Comparison of ENCODE assay signal across 7 mouse cellular contexts in genomic region chr19:48206861-48207730, GRCm38 (mm10). TPM values are rescaled to one million over a fixed set of nuclear protein-coding genes. Genes with fewer than 3 reads are reported as not detected.
DNase-seq lines count a peak whose midpoint lies in the region; ATAC-seq lines count a peak whose summit lies in the region.

No protein-coding gene starts in this region.

- no peak overlapping the region for H3K9ac ChIP-seq in liver, embryonic 12.5 days
- H3K9ac ChIP-seq in forebrain, embryonic 13.5 days: peak overlapping the region; percentile 74
- no peak overlapping the region for H3K9ac ChIP-seq in limb, embryonic 11.5 days (ENCODE audit: low read length)

- DNase-seq in liver: no peak
- peak; percentile 38 for DNase-seq in limb, embryonic 11.5 days (ENCODE audit: low spot score)
- DNase-seq in right cerebral cortex, postnatal 25 days: peak; percentile 42
- DNase-seq in urinary bladder, postnatal 4 days (ENCODE audit: low spot score in 2 of 2): no peak

- H3K4me2 ChIP-seq in liver, embryonic 12.5 days: peak overlapping the region; percentile 62
- H3K4me2 ChIP-seq in forebrain, embryonic 13.5 days: peak overlapping the region; percentile 99
- H3K4me2 ChIP-seq in limb, embryonic 11.5 days (ENCODE audit: low read depth, severe bottlenecking): peak overlapping the region; percentile 98

- H3K4me1 ChIP-seq in liver, embryonic 12.5 days: no peaks in the 10 kb centered on the region
- peaks cover 48% of the 10 kb centered on the region for H3K4me1 ChIP-seq in forebrain, embryonic 13.5 days
- H3K4me1 ChIP-seq in limb, embryonic 11.5 days (ENCODE audit: control insufficient read depth, insufficient read depth, low read length): peaks cover 17% of the 10 kb centered on the region

- WGBS in liver, embryonic 12.5 days (ENCODE audit: insufficient replicate concordance): 5% methylated on average over 21 of the region's 21 CpGs
- 2% methylated on average over 20 of the region's 21 CpGs for WGBS in forebrain, embryonic 13.5 days
- WGBS in limb, embryonic 11.5 days: 2% methylated on average over 20 of the region's 21 CpGs

- peaks cover 55% of the 10 kb centered on the region for H3K27me3 ChIP-seq in liver, embryonic 12.5 days (replicated peaks)
- H3K27me3 ChIP-seq in forebrain, embryonic 13.5 days: peaks cover 39% of the 10 kb centered on the region
- peaks cover 40% of the 10 kb centered on the region for H3K27me3 ChIP-seq in limb, embryonic 11.5 days (ENCODE audit: control insufficient read depth, insufficient read depth, low read length)

- ATAC-seq in liver, embryonic 12.5 days: no peak
- no peak for ATAC-seq in forebrain, embryonic 13.5 days
- no peak for ATAC-seq in limb, embryonic 11.5 days (ENCODE audit: insufficient number of reproducible peaks, low FRiP score, low TSS enrichment, low read depth)
- ATAC-seq in CD4-positive, CD25-positive, alpha-beta regulatory T cell, adult 4 months: no peak

- H3K9me3 ChIP-seq in liver, embryonic 12.5 days (replicated peaks): 0 out of 2 replicates have a peak, but pooled peaks cover under 1% of the 10 kb centered on the region
- H3K9me3 ChIP-seq in forebrain, embryonic 13.5 days (replicated peaks): 0 out of 2 replicates have a peak, but pooled peaks cover under 1% of the 10 kb centered on the region
- no peaks in the 10 kb centered on the region for H3K9me3 ChIP-seq in limb, embryonic 11.5 days (ENCODE audit: control insufficient read depth, low read length)

- H3K27ac ChIP-seq in liver, embryonic 12.5 days: no peak overlapping the region
- no peak overlapping the region; the same call in 1 of the 2 replicates for H3K27ac ChIP-seq in forebrain, embryonic 13.5 days
- no peak overlapping the region for H3K27ac ChIP-seq in limb, embryonic 11.5 days (replicated peaks; ENCODE audit: low read depth, low read length)

- H3K4me3 ChIP-seq in liver, embryonic 12.5 days: peak overlapping the region; percentile 38; the same call in 1 of the 2 replicates
- H3K4me3 ChIP-seq in forebrain, embryonic 13.5 days: peak overlapping the region; percentile 63
- peak overlapping the region; percentile 53 for H3K4me3 ChIP-seq in limb, embryonic 11.5 days (ENCODE audit: low read depth, low read length)

- H3K36me3 ChIP-seq in liver, embryonic 12.5 days: no peaks in the 10 kb centered on the region
- H3K36me3 ChIP-seq in forebrain, embryonic 13.5 days (ENCODE audit: poor library complexity, severe bottlenecking): no peaks in the 10 kb centered on the region
- no peaks in the 10 kb centered on the region for H3K36me3 ChIP-seq in limb, embryonic 11.5 days (ENCODE audit: control insufficient read depth, insufficient read depth, low read length)

RNA-seq across cellular contexts. Expression of gene Sorcs3, which starts 1.3 kb away (rescaled TPM):
- 0.14 and 0.18 TPM in 2 replicates for polyA plus RNA-seq in liver, embryonic 12.5 days (2016; fragmentation: Nextera tagmentation; extraction: Ambion mirVana)
- 3.8 and 5.3 TPM in 2 replicates for polyA plus RNA-seq in forebrain, embryonic 13.5 days (2015; fragmentation: Nextera tagmentation; extraction: Ambion mirVana)
- polyA plus RNA-seq in limb, embryonic 11.5 days (2014; fragmentation: Nextera tagmentation; extraction: Ambion mirVana): 0.28 and 0.31 TPM in 2 replicates
- polyA plus RNA-seq in CD4-positive, CD25-positive, alpha-beta regulatory T cell, adult 4 months (2017; shearing (Covaris generic)): not detected

Comparison
In these comparisons a context has a peak if more than half of its experiments do, and no peak if none do; other contexts are left out.
1. DNase-seq: peak in limb, embryonic 11.5 days (single experiment) and right cerebral cortex, postnatal 25 days (single experiment); none in liver (single experiment) and urinary bladder, postnatal 4 days (0 of 2).
2. Peak in every context shown above with its lines, with median percentiles within 50 percentile points of each other: H3K4me2 ChIP-seq and H3K4me3 ChIP-seq.